Mouse (Mus musculus) C2C12 (cell line): ENCODE data around the gene Mcoln3. TPM values are rescaled to one million over a fixed set of nuclear protein-coding genes. Genes with fewer than 3 reads are reported as not detected.
A peak's percentile ranks its signal among the peaks of the same experiment; 100 is the strongest.

Experiments
- H3K27me3 ChIP-seq: one replicate; pipeline ENCODE4 v1.6.1; 2011; ENCODE audit not compliant: control insufficient read depth, insufficient read depth, insufficient read length
- H3K36me3 ChIP-seq: one replicate; pipeline ENCODE4 v1.6.1; 2011; ENCODE audit not compliant: control insufficient read depth, insufficient read depth
- H3K4me3 ChIP-seq: one replicate; pipeline ENCODE4 v1.5.1; 2011; ENCODE audit warnings: mild to moderate bottlenecking, control low read depth; ENCODE audit not compliant: poor library complexity, insufficient read depth, severe bottlenecking
- H3K79me2 ChIP-seq: one replicate; pipeline ENCODE4 v1.6.1; 2011; ENCODE audit not compliant: control insufficient read depth, insufficient read depth
- H3K79me3 ChIP-seq: one replicate; pipeline ENCODE4 v1.6.1; 2011; ENCODE audit warnings: low read depth, control low read depth
- H3ac ChIP-seq: one replicate; pipeline ENCODE3; 2011; ENCODE audit warnings: low read depth; ENCODE audit not compliant: control insufficient read depth, insufficient read length
- CEBPB ChIP-seq: IDR thresholded peaks from one replicate; pipeline ENCODE4 v1.6.1; 2011; ENCODE audit warnings: low read depth, mild to moderate bottlenecking, control low read depth, moderate library complexity
- CTCF ChIP-seq: IDR thresholded peaks from one replicate; pipeline ENCODE4 v1.5.1; 2011; ENCODE audit not compliant: control insufficient read depth, insufficient read depth, insufficient read length
- FOSL1 ChIP-seq: IDR thresholded peaks from one replicate; pipeline ENCODE4 v1.8.0; 2011; ENCODE audit warnings: mild to moderate bottlenecking, low read length; ENCODE audit not compliant: poor library complexity, insufficient read depth, severe bottlenecking
- MAX ChIP-seq: IDR thresholded peaks from one replicate; pipeline ENCODE4 v1.6.1; 2011; ENCODE audit warnings: mild to moderate bottlenecking, control low read depth
- MYOD1 ChIP-seq: IDR thresholded peaks from one replicate; pipeline ENCODE4 v1.6.1; 2011; ENCODE audit warnings: low read depth; ENCODE audit not compliant: control insufficient read depth, insufficient read length
- MYOG ChIP-seq: IDR thresholded peaks from one replicate; pipeline ENCODE4 v1.6.1; 2011; ENCODE audit not compliant: control insufficient read depth, insufficient read length; ENCODE audit errors: extremely low read depth
- USF1 ChIP-seq: IDR thresholded peaks from one replicate; pipeline ENCODE4 v1.6.1; 2011; ENCODE audit warnings: low read depth, mild to moderate bottlenecking, control low read depth, moderate library complexity
- polyA plus RNA-seq: library from polyadenylated mRNA; unstranded; fragments of >200 nt; fragmentation: generic; extraction: Trizol; gene quantifications from one replicate; pipeline ENCODE4 v1.2.1, GENCODE M21; 2012; ENCODE audit warnings: missing spikeins

Gene Mcoln3
- polyA plus RNA-seq, 1 experiment: not detected

GRCm38 (mm10) chr3:146096986-146097385, 20.3 kb upstream of the Mcoln3 start:
- Histone ChIP-seq H3ac (no peak overlapping the region), H3K79me3 (no peaks in the 10 kb centered on the region), H3K4me3 (no peak overlapping the region), H3K27me3 (no peaks in the 10 kb centered on the region), H3K79me2 (no peaks in the 10 kb centered on the region), H3K36me3 (no peaks in the 10 kb centered on the region)
- TF ChIP-seq CEBPB: no peak
- no peak for TF ChIP-seq FOSL1
- TF ChIP-seq MYOG: no peak
- TF ChIP-seq CTCF: no peak
- TF ChIP-seq MAX: no peak
- no peak for TF ChIP-seq MYOD1
- no peak for TF ChIP-seq USF1

GRCm38 (mm10) chr3:146097861-146098260, 19.4 kb upstream of the Mcoln3 start:
- no peaks in the 10 kb centered on the region for H3K79me3 ChIP-seq
- no peaks in the 10 kb centered on the region for H3K27me3 ChIP-seq
- TF ChIP-seq CTCF (no peak), CEBPB (no peak), MAX (no peak), USF1 (no peak), FOSL1 (no peak)
- H3K4me3 ChIP-seq: no peak overlapping the region
- no peak overlapping the region for H3ac ChIP-seq
- no peaks in the 10 kb centered on the region for H3K36me3 ChIP-seq
- no peaks in the 10 kb centered on the region for H3K79me2 ChIP-seq

- no peaks in the 10 kb centered on the region for H3K36me3 ChIP-seq
- H3ac ChIP-seq: no peak overlapping the region
- no peaks in the 10 kb centered on the region for H3K79me3 ChIP-seq
- no peak overlapping the region for H3K4me3 ChIP-seq
- no peaks in the 10 kb centered on the region for H3K27me3 ChIP-seq
- TF ChIP-seq MAX (no peak), CTCF (no peak), CEBPB (no peak), MYOD1 (no peak), USF1 (no peak)
- no peaks in the 10 kb centered on the region for H3K79me2 ChIP-seq
Measured at GRCm38 (mm10) chr3:146099925-146100324, 17.3 kb upstream of the Mcoln3 start.

GRCm38 (mm10) chr3:146102049-146102448, 15.2 kb upstream of the Mcoln3 start:
- no peak overlapping the region for H3ac ChIP-seq
- H3K27me3 ChIP-seq: no peaks in the 10 kb centered on the region
- no peak overlapping the region for H3K4me3 ChIP-seq
- H3K79me2 ChIP-seq: no peaks in the 10 kb centered on the region
- no peaks in the 10 kb centered on the region for H3K79me3 ChIP-seq
- TF ChIP-seq USF1: no peak
- no peak for TF ChIP-seq MYOG
- no peak for TF ChIP-seq MYOD1
- no peak for TF ChIP-seq CEBPB
- TF ChIP-seq FOSL1: no peak
- TF ChIP-seq CTCF: no peak
- H3K36me3 ChIP-seq: no peaks in the 10 kb centered on the region

GRCm38 (mm10) chr3:146107116-146107849, 10.0 kb upstream of the Mcoln3 start:
- H3K4me3 ChIP-seq: no peak overlapping the region
- no peak for TF ChIP-seq CTCF
- no peak for TF ChIP-seq USF1
- TF ChIP-seq MYOD1: no peak
- TF ChIP-seq MYOG: no peak
- no peak for TF ChIP-seq FOSL1
- TF ChIP-seq CEBPB: no peak
- no peak for TF ChIP-seq MAX
- H3K36me3 ChIP-seq: no peaks in the 10 kb centered on the region
- peak overlapping the region; percentile 30 for H3ac ChIP-seq
- H3K27me3 ChIP-seq: no peaks in the 10 kb centered on the region
- H3K79me3 ChIP-seq: no peaks in the 10 kb centered on the region
- no peaks in the 10 kb centered on the region for H3K79me2 ChIP-seq

- H3ac ChIP-seq: peak within 1 kb of the TSS; percentile 30
- H3K79me3 ChIP-seq: no peaks in the 10 kb centered on the region
- no peaks in the 10 kb centered on the region for H3K79me2 ChIP-seq
- TF ChIP-seq USF1: no peak
- TF ChIP-seq CEBPB: no peak
- no peaks in the 10 kb centered on the region for H3K27me3 ChIP-seq
- H3K4me3 ChIP-seq: no peak within 1 kb of the TSS
- no peaks in the 10 kb centered on the region for H3K36me3 ChIP-seq
Measured at GRCm38 (mm10) chr3:146107921-146108571, 9.2 kb upstream of the Mcoln3 start, which contains the start of gene Wdr63. Gene Wdr63 (minus strand): TSS chr3:146108130.
